Mouse (Mus musculus): Measurements from ENCODE around the gene Rnf208. TPM values are rescaled to one million over a fixed set of nuclear protein-coding genes. Genes with fewer than 3 reads are reported as not detected.
"Not testable (repeated sequence)": the region's sequence is repeated elsewhere in the genome, so short reads cannot be mapped to it uniquely, and the experiment has no call there.

The Rnf208 gene
- total RNA-seq, 4 experiments from 2014 or later = 263 to 288 (median 266) TPM

GRCm38 (mm10) chr2:25244144-25244543 lies 2.1 kb downstream of the Rnf208 start:
- DNase-seq (ENCODE audit: low spot score in 2 of 2) = no peak

- no peak for DNase-seq (ENCODE audit: low spot score in 2 of 2)
Measured at GRCm38 (mm10) chr2:25246183-25247072, 4.4 kb downstream of the Rnf208 start, which contains the start of gene AL732309.1. Gene AL732309.1, minus strand, starts transcription at chr2:25246863.

GRCm38 (mm10) chr2:25252331-25252730 lies 10.3 kb downstream of the Rnf208 start:
- no peak for DNase-seq (ENCODE audit: low spot score in 2 of 2)

- peak; percentile 77 to 83 for DNase-seq (ENCODE audit: low spot score in 2 of 2)
Measured at GRCm38 (mm10) chr2:25255284-25255779, 13.3 kb downstream of the Rnf208 start, which contains the start of gene Tmem203. Gene Tmem203, plus strand, starts transcription at chr2:25255439.

GRCm38 (mm10) chr2:25256443-25257109 lies 14.5 kb downstream of the Rnf208 start:
- not testable (repeated sequence) for DNase-seq (ENCODE audit: low spot score in 2 of 2)

- DNase-seq (ENCODE audit: low spot score in 2 of 2) = not testable (repeated sequence)
Measured at GRCm38 (mm10) chr2:25257250-25257649, 15.2 kb downstream of the Rnf208 start.

GRCm38 (mm10) chr2:25258887-25259286 lies 16.8 kb downstream of the Rnf208 start:
- no peak for DNase-seq (ENCODE audit: low spot score in 2 of 2)

GRCm38 (mm10) chr2:25261870-25262269 lies 19.8 kb downstream of the Rnf208 start:
- no peak for DNase-seq (ENCODE audit: low spot score in 2 of 2)

- peak; percentile 76 to 98 for DNase-seq (ENCODE audit: low spot score in 2 of 2)
Measured at GRCm38 (mm10) chr2:25262291-25262767, 20.3 kb downstream of the Rnf208 start, which contains the start of gene Tprn. Gene Tprn, plus strand, starts transcription at chr2:25262618.

GRCm38 (mm10) chr2:25262795-25263622 lies 21.0 kb downstream of the Rnf208 start:
- DNase-seq (ENCODE audit: low spot score in 2 of 2) = no peak

GRCm38 (mm10) chr2:25263623-25264285 lies 21.7 kb downstream of the Rnf208 start:
- DNase-seq (ENCODE audit: low spot score in 2 of 2) = no peak

- DNase-seq (ENCODE audit: low spot score in 2 of 2) = no peak
Measured at GRCm38 (mm10) chr2:25264286-25264660, 22.2 kb downstream of the Rnf208 start.

- DNase-seq (ENCODE audit: low spot score in 2 of 2) = no peak
Measured at GRCm38 (mm10) chr2:25264851-25265250, 22.8 kb downstream of the Rnf208 start.

- DNase-seq (ENCODE audit: low spot score in 2 of 2) = no peak
Measured at GRCm38 (mm10) chr2:25265897-25266656, 24.0 kb downstream of the Rnf208 start.

GRCm38 (mm10) chr2:25266720-25267119 lies 24.7 kb downstream of the Rnf208 start:
- DNase-seq (ENCODE audit: low spot score in 2 of 2) = peak in 1 of 2 experiments; percentile 80

GRCm38 (mm10) chr2:25267241-25267640 lies 25.2 kb downstream of the Rnf208 start:
- DNase-seq (ENCODE audit: low spot score in 2 of 2) = peak in 1 of 2 experiments; percentile 72

- DNase-seq (ENCODE audit: low spot score in 2 of 2) = no peak
Measured at GRCm38 (mm10) chr2:25267746-25268309, 25.8 kb downstream of the Rnf208 start.

- peak; percentile 94 to 99 for DNase-seq (ENCODE audit: low spot score in 2 of 2)
Measured at GRCm38 (mm10) chr2:25271827-25272511, 29.9 kb downstream of the Rnf208 start, which contains the start of the genes Ssna1 and Anapc2. Gene Ssna1, minus strand, starts transcription at chr2:25272438. Gene Anapc2, plus strand, starts transcription at chr2:25272478.

- DNase-seq (ENCODE audit: low spot score in 2 of 2) = no peak
Measured at GRCm38 (mm10) chr2:25272515-25272914, 30.5 kb downstream of the Rnf208 start.

Measured in left cerebral cortex, adult 8-10 months (tissue).